Mouse (Mus musculus) brain, embryonic 14.5 days (tissue): ENCODE results near the gene Sept5. TPM values are rescaled to one million over a fixed set of nuclear protein-coding genes. Genes with fewer than 3 reads are reported as not detected.

Experiments used
- DNase-seq: peaks from one replicate; pipeline ENCODE4 v3.0.0-alpha.2; 2011; ENCODE audit warnings: low read depth
- CTCF ChIP-seq: fragments of 200-500 bp; IDR thresholded peaks from 2 replicates; pipeline ENCODE4 v1.5.1; 2012; ENCODE audit warnings: inconsistent platforms, mild to moderate bottlenecking, moderate library complexity, borderline replicate concordance; ENCODE audit not compliant: insufficient read depth, insufficient read length; ENCODE audit errors: extremely low read depth
- POLR2A ChIP-seq: fragments of 200-500 bp; IDR thresholded peaks from 2 replicates; pipeline ENCODE4 v1.6.1; 2012; ENCODE audit warnings: mild to moderate bottlenecking, inconsistent platforms, borderline replicate concordance; ENCODE audit not compliant: poor library complexity, insufficient read depth, insufficient read length, severe bottlenecking; ENCODE audit errors: extremely low read depth
- polyA plus RNA-seq: library from polyadenylated mRNA; depleted of rRNA; stranded (reverse); fragments of >200 nt; gene quantifications from 2 replicates; pipeline ENCODE4 v1.2.3, GENCODE M21; 2012

Gene Sept5
- polyA plus RNA-seq, 1 experiment, result 348 TPM

DNA sequence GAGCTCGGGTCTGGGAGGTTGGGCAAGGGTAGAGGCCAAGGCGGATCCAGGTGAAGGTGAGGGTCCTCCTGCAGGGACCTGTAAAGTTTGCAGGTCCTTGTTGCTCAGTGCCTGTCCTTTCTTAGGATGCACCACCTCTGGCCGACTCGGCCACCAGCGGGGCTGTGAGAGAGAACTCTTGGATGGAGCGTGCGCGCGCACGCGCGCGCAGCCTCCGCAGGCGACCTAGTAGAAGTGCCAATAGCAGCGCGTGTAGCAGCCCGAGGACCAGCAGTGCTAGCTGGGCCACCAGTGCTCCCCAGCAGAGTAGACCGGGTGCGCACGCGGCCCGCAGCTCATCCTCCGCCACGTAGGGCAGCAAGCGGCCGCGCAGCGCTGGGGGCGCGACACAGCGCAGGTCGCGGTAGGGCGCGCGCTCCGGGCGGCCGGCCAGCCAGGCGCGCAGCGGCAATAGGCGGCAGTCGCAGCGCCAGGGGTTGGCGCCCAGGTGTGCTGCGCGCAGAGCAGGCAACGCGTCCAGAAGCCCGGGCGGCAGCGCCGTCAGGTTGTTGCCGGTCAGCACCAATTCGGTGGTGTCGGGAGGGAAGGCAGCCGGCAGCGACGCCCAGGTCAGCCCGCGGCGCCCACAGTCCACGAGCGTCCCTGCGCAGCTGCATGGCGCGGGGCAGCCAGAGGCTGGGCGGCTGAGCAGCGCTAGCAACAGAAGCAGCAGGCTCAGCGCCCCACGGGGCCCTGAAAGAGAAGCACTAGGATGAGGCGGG, 9.0 kb downstream of the Sept5 start:
- peak; percentile 56 for DNase-seq
- no peak for TF ChIP-seq CTCF

GRCm38 (mm10) chr16:18620201-18620600, 9.6 kb downstream of the Sept5 start:
- TF ChIP-seq CTCF (no peak), POLR2A (no peak)
- peak; percentile 45 for DNase-seq

DNA sequence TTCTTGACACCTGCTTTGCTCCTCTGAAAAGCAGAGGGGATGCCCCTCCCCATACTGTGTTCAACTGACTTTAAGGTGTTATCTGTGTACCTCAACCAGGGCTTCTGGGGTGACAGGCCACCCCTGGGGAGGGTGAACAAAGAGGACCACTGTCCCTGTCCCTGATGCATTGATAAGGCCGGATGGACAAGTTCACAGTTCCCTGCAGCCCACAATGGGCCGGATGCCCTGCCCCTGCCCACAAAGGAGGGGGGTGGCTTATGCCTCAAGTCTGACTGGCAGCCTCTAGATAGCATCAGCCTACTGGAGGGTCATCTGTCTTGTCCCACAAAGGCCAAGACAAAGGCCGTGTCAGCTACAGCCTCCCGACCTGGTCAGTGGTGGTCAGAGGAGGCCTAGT, 10.6 kb downstream of the Sept5 start:
- no peak for TF ChIP-seq POLR2A
- no peak for TF ChIP-seq CTCF
- DNase-seq, result no peak

DNA sequence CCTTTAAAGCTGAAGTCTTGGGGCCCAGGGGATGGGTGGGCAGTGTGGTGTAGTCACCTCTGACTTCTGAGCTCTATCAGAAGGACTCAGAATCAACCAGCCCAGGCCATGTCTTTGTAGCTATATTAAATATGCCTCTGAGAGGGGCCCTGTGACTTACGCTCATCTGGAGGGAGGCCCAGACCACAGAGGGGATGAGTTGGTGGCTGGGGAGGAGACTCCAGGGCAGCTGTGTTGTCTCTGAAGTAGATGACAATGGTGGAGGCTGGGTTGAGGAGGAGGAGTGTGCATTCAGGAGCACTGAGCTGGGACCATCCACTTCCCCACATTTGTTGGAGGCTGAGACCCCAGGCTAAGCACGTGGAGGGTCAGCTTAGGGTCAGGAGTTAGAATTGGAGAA, 11.5 kb downstream of the Sept5 start:
- no peak for DNase-seq
- no peak for TF ChIP-seq POLR2A
- no peak for TF ChIP-seq CTCF

GRCm38 (mm10) chr16:18617370-18618065, 12.2 kb downstream of the Sept5 start:
- DNase-seq, result peak; percentile 88
- peak; percentile 98 for TF ChIP-seq CTCF
- TF ChIP-seq POLR2A, result no peak

- TF ChIP-seq POLR2A (no peak), CTCF (no peak)
- no peak for DNase-seq
Measured at GRCm38 (mm10) chr16:18613301-18613700, 16.5 kb downstream of the Sept5 start.

DNA sequence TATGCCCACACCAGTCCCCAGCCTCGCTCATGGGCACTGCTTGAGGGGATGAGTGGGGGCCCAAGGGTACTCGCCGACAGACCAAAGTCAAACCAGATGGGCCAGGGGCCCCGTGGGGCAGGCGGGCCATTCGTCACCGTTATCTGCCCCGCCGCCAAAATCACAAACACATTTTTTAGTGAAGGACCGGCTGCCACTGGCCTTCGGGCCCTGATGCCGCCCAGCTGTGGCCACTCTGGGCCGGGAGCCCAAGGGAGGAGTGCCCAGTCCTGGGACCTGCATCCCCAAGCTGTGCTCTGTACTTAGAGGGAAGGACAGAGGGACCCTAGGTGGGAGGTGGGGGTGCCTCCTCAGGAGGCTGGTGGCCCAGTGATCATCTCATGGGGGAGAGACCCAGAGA, 18.0 kb downstream of the Sept5 start:
- TF ChIP-seq CTCF (no peak), POLR2A (no peak)

GRCm38 (mm10) chr16:18609099-18609498, 20.7 kb downstream of the Sept5 start:
- TF ChIP-seq POLR2A (no peak), CTCF (no peak)
- no peak for DNase-seq

More for the DNA sequence above, 18.0 kb downstream of the Sept5 start:
- no peak for DNase-seq

DNA sequence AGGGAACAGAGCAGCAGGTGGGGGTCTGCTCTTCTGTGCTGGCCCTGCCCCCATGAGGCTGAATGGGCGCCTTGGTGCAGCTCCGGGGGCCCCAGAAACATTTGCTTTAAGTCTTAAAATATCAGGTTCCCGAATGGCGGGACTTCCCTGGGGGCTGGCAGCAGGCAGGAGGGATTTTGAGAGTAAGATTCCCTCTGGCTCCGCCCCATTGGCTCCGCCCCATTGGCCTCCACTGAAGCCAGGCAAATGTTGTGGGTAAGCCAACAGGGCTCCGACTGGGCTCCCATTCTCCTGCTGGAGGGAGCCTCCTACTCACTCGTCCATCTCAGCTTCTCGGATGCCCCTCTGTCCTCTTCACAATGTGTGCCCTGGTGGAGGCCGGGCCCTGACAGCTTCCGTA, 21.5 kb downstream of the Sept5 start:
- no peak for TF ChIP-seq CTCF
- no peak for TF ChIP-seq POLR2A
- DNase-seq, result peak; percentile 51

DNA sequence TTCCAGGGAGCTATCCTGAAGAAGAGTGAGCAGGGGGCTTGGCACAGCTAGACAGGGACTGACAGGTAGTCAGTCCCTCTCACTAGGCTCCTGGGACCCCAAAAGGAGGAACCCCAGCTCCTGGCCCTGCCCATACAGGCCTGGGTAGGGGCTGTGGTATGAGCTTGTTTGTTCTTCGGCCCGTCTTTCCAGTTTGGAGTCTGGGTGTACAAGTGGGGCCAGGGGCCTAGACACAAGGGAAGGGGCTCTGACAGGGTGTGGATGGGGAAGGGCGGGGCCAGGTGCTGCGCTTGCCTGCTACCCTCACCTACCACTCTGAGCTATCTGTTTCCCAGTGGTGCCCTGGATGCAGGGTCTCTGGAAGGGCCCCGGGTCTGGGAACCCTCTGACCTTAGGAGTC, 24.0 kb downstream of the Sept5 start:
- no peak for TF ChIP-seq POLR2A
- no peak for TF ChIP-seq CTCF

GRCm38 (mm10) chr16:18604267-18604701, 25.5 kb downstream of the Sept5 start:
- no peak for TF ChIP-seq POLR2A

More for the DNA sequence above, 24.0 kb downstream of the Sept5 start:
- DNase-seq, result no peak

GRCm38 (mm10) chr16:18601447-18601846, 28.3 kb downstream of the Sept5 start:
- no peak for DNase-seq
- TF ChIP-seq POLR2A, result no peak
- TF ChIP-seq CTCF, result no peak

More at GRCm38 (mm10) chr16:18604267-18604701, 25.5 kb downstream of the Sept5 start:
- DNase-seq, result no peak
